Mouse (Mus musculus) WW6 (cell line): ENCODE data around the gene Fbxl14.

ENCODE experiments used
- DNase-seq: peaks from one replicate; pipeline ENCODE4 v3.0.0-alpha.2; 2013; ENCODE audit warnings: low read depth, low spot score

Fbxl14 gene

DNA sequence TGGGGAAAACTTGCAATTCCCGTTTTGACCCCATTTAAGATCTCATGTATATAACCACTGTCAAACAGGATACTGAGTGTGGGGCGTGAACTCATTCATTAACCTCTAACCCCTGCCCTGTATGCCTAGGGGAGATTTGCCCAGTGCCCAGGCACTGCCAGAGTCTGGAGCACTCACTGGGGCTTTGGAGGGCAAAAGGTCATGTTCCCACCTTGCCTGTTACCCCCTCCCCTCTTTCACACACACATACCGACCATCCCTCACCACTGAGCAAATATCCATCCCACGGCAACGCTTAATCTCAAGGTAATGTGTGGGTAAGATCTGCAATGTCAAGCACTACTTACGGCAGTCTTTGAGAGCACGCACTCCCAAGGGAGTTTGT is 13.2 kb downstream of the Fbxl14 start:
- no peak for DNase-seq

DNA sequence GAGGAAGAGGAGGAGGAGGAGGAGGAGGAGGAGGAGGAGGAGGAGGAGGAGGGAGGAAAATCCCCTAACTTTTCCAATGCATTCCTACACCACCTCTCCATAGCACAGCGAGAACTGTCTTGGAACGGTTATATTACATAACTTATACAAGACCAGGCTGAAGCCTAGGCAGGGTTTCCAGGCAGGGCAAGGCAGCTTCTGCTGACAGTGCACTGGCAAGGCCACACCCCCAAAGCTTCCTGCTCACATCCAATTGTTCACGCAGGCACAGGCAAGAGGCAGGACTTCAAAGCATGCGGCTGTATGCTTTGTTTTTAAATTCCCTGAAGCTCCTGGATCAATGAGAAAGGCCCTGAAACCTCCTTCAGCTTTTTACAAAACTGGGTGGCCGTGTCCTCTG is 19.8 kb downstream of the Fbxl14 start:
- DNase-seq, result no peak

DNA sequence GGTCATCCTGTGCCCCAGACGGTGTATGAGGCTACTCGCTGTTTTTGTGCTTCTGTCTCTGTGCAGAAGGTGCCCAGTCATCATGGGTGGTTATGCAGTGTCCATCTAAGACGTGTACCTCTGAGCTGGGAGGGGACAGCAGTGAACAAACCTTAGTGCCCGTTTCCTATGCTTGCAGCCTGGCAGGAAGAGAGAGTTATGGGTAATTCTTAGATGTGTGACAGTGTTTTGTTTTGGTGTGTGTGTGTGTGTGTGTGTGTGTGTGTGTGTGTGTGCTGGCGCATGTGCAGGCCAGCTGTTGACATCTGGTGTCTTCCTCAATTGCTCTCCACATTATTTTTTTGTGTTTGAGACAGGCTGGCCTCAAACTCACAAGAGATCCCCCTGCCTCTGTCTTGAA is 20.6 kb downstream of the Fbxl14 start:
- DNase-seq, result no peak

DNA sequence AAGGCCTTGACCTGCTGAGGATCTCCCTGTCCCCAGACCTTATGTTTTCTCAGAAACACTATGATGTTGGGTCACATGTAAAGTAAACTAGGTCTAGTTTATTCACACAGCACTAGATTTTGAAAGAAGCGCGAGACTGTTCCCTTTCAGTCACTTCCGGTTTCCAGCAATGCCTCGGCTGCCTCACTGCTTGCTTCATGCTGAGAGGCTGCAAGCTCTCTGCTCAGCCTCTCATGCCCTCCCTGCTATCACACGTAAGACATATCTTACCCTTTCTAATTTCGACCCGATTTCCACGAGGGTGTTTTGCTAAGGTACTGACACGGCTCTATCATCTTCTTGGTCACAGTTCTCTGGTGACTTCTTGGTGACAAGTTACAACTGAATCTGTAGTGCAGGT is 22.6 kb downstream of the Fbxl14 start:
- DNase-seq, result no peak

DNA sequence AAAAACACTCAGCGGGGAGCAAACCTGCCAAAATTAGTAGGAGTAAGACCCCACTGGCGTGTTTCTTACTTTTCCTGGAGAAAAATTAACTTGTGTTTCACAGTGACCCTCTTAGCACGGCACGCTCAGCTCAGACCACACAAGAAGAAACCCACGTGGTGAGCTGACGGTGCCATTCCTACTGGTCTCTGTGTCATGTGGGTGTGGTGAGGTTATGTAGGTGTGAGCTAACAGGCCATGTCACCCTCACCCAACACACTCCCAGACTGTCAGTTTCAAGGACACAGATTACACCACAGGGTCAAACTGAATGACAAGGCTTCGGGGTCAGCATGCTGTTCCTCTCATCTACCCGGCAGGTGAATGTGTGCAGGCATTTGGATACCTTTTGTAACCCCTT is 25.3 kb downstream of the Fbxl14 start:
- no peak for DNase-seq

DNA sequence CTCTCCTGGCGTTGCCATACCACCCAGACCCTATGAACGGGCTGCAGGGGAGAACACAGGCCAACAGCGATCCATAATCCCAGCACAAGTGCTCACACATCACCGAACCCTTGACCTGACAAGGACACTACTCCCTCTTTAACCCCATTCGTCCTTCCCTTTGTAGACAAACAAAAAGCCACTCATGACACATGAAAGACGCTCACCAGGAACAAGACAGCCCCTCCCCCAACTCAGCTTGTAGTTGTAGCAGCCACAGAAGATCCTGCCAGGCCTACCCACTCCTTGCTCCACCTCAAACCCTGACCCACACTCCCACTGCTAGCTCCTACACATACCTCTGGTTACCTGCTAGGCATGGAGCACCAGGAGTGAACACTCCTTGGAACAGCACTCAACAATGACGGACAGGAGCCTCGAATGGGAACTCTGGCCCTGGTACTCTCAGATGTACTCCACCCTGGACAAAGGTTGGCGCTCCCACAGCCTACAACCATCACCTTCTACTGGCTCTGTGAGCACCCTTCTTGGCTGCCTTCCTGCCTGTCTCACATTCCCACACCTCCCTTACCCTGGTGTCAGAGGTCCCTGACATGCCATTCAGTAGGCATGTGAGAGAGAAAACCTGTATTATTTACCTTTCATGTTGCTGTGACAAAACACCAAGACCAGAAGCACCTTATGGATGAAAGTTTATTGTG is 26.2 kb downstream of the Fbxl14 start:
- no peak for DNase-seq

DNA sequence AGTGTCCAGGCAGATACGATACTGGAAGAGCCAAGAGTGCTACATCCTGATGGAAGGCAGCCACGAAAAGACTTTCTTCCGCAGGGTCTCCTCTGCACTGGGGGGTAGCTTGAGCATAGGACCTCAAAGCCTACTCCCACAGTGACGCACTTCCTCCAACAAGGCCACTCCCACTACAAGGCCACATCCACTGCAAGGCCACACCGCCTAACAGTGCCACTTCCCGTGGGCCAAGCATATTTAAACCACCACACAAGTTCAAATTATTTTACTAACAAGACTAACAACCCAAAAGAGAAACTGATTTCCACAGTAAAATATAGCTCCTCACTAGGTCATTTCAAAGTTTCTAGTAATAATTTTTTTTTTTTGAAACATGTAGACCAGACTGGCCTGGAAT is 28.8 kb downstream of the Fbxl14 start:
- DNase-seq, result no peak

DNA sequence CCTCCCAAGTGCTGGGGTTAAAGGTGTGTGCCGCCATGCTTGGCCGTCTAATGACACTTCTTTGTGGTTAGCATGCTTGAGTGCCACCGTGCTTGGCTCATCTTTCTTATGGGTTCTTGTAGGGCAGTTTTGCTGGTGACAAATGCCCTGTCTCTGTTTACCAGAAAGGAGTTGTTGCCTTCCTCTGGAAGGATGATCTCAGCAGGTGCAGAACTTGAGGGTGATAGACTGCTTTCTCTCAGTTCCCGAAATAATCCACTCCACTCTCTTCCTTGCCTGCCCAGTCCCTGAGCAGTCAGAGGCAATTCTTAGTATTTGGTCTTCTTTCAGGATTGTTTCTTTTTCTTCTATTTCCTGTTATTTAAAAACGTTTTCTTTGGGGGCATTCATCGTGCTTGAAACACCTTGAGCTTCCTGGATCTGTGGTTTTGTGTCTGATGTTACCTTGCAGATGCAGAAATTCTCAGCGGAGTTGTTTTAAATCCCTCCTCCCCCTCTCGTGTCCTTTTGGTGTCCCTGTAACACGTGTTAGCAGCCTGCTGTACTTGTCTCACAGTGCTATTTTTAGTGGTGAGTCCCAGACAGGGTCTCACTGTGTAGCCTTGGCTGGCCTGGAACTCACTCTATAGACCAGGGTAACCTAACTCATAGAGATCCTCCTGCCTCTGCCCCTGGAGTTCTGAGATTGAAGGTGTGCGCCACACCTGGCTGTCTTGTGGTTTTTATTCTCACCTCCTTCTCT is 29.3 kb downstream of the Fbxl14 start:
- DNase-seq, result no peak

DNA sequence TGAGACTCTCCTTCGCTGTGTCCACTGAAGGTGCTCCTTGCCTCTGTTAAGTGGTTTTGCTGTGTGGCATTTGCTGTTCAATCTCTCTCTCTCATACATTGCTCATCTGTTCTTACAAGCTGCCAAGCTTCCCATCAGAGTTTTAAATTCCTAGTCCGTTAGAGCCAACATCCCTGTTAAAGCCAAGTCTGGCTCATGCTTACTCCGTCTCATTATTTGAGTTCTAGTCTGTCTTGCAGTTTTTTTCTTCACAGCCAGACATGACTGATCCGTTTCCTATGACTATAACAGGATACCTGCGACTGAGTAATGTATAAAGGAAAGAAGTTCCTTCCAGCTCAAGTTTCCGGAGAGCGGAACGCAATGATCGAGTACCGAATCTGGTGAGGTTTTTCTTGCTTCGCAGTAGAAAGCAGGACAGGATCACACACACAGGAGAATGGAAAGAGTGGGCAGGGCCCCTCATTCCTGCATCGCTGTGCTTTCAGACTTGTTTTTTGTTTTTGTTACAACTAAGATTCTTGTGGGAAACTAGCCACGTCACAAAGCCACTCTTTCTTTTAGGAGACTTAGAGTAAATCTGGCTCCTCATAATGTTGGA is 30.1 kb downstream of the Fbxl14 start:
- no peak for DNase-seq

DNA sequence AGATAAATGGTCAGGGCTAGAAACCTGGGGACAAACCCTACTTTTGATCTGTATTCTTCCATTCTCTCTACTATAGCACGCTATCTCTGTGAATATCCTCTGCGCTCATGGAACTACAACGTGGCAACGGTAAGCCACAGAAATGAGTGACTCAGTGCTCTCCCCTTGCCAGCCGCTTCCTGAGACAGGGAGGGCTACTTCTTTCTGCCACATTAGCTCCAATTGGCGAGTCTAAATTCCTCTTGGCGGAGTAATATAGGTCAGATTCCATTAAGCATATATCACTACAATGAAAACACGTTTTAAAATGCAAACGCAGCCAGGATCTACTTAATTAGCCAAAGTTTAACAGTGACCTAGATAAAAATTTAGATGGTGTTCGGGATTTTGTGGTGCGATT is 33.2 kb downstream of the Fbxl14 start:
- DNase-seq, result no peak

DNA sequence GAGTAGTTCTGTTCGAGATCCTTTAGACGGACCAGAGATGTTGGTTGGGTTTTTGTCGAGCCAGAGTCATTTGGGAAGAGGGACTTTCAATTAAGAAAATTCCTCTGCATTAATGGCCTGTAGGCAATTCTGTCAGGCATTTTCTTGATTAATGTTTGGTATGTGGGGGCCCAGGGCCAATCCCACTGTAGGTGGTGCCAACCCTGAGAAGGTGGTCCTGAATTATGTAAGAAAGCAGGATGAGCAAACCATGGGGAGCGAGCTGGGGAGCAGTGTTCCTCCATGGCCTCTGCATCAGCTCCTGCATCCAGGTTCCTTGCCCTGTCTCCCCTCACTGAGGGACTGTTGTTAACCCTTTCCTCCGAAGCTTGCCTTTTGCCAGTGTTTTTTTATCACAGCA is 34.0 kb downstream of the Fbxl14 start:
- DNase-seq, result no peak

DNA sequence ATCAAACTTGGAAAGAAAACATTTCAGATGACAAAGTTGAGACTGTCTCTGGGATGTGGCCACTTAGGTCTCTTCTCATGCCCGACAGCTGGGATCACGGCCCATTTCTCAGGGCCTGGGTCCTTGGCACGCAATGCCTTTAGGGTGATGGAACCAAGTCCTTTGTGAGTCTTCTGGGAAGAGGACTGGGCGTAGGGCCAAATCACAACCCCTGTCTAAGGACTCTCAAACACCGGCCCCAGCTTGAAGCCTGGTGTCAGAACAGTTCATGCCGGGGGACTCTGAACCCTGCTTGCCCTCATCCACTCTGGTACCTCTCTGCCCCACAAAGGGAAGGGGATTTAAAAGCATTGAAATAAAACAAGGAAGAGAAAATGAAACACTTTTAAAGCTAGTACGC is 34.6 kb downstream of the Fbxl14 start:
- DNase-seq, result no peak

DNA sequence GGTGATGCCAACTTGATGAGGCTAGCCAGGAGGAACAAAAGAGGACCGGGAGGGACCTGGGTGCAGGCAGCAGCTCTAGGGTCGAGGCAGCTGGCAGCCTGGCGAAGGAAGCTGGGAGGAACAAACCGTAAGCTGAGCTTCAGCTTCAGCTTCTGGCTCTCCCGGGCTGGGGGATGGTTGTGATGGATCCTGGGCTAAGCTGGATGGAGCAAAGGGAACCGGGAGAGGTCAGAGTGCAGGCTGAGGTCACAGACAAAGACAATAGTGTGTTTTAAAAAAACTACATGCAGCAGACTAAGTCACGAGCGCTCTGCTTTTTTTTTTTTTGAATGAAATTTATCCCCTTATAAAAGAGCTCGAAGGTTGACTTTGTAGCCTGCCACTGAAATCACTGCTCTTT is 41.3 kb downstream of the Fbxl14 start:
- no peak for DNase-seq

DNA sequence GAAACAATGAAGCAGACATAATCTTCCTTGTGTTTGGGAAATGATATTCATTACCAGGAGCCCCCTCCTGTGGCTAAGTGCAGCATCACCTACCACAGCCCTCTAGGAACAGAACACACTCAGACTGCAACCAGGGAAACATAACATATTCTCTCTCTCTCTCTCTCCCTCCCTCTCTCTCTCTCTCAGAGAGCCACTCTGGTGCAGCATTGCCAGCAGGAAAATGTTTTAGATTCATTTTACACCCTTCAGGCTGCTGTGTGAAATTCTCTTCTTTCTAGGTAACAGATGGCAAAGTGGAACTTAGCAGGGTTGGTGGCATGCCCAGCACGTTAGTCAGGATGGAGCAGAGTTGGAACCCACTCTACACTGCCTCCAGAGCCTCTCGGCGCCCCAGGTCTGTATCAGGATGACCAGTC is 42.0 kb downstream of the Fbxl14 start:
- DNase-seq, result no peak

DNA sequence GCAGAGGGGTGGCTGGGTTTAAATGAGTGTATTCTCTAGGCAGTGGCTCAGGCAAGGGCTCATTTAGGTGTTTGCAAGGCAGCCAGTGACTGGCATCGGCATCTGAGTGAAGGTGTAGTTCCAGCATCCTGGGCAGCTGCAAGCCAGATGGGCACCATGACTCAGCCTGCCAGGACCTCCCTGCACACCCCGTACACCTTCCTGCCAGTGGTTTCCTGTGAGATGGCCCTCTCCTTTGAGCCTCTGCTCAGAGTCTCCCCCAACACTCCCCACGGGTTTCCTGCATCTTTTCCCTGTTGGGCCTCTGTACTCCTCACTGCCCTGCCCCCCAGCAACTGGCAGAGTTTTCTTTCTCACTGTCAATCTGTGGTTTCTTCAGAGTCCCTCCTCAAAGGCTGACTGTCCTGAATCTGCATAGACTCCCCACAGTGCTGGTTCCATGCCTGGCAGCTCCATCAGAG is 42.5 kb downstream of the Fbxl14 start:
- DNase-seq, result no peak

DNA sequence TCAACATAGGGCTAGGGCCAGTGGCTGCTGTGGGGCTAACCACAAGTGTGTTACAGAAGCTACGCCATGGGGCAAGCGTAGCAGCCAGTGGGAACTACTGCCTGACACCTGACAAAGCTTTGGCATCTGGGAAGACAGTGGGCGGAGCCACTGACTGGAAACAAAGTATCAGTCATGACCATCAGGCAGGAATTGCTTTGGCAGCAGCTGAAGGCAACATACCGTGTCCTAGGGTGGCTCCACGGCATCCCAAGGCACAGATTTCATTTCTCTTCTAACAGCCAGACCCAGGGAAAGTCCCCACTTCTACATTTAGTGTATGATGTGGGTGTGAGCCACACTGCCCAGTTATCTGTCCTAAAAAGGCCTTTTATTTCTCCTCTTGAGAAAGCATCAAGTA is 47.0 kb downstream of the Fbxl14 start:
- DNase-seq, result no peak

DNA sequence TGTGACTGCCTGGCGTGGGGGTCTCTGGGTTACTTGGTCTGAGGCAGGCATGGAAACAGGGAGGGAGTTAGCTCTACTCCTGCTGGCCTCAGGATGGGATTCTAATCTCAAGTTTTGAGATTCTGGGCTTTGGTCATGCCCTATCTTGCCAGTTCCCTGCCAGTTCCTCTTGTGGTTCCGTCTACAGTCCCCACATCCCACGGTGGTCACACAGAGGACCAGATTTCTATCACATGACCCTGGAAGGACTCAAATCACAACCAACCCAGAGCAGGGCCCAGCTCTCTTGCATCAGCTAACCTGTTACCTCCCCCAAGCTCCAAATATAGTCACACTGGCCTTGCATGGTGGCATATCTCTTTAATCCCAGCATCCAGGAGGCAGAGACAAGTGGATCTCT is 50.2 kb downstream of the Fbxl14 start:
- DNase-seq, result no peak
